Mouse (Mus musculus) neural tube, embryonic 15.5 days (tissue): ENCODE measurements around the gene B4galt2. TPM values are rescaled to one million over a fixed set of nuclear protein-coding genes. Genes with fewer than 3 reads are reported as not detected.
A peak's percentile ranks its signal among the peaks of the same experiment; 100 is the strongest.

ENCODE experiments used
- ATAC-seq: fragments of 200-750 bp; cut with Nextera tagmentation; 2 replicates; pipeline ENCODE4 v1.8.0; 2017; ENCODE audit warnings: mild to moderate bottlenecking, moderate TSS enrichment, moderate library complexity; ENCODE audit not compliant: low FRiP score
- H3K27ac ChIP-seq: fragments of 300-500 bp; sonication (generic); replicated peaks from 2 replicates; pipeline ENCODE4 v1.5.1; 2015; ENCODE audit warnings: mild to moderate bottlenecking, inconsistent platforms
- H3K27me3 ChIP-seq: fragments of 300-500 bp; sonication (generic); replicated peaks from 2 replicates; pipeline ENCODE4 v1.6.1; 2015; ENCODE audit warnings: inconsistent platforms
- H3K36me3 ChIP-seq: fragments of 300-500 bp; sonication (generic); 2 replicates; pipeline ENCODE4 v1.6.1; 2015; ENCODE audit warnings: inconsistent platforms
- H3K4me1 ChIP-seq: fragments of 300-500 bp; sonication (generic); 2 replicates; pipeline ENCODE4 v1.6.1; 2015; ENCODE audit warnings: inconsistent platforms
- H3K4me2 ChIP-seq: fragments of 300-500 bp; sonication (generic); 2 replicates; pipeline ENCODE4 v1.6.1; 2015; ENCODE audit warnings: inconsistent platforms, mild to moderate bottlenecking, moderate library complexity
- H3K4me3 ChIP-seq: fragments of 300-500 bp; sonication (generic); replicated peaks from 2 replicates; pipeline ENCODE4 v1.5.1; 2015; ENCODE audit warnings: mild to moderate bottlenecking, inconsistent platforms
- H3K9ac ChIP-seq: fragments of 300-500 bp; sonication (generic); replicated peaks from 2 replicates; pipeline ENCODE4 v1.6.1; 2015; ENCODE audit warnings: mild to moderate bottlenecking, inconsistent platforms
- H3K9me3 ChIP-seq: fragments of 300-500 bp; sonication (generic); replicated peaks from 2 replicates; pipeline ENCODE4 v1.6.1; 2016; ENCODE audit warnings: inconsistent platforms
- WGBS: fragments of 180-500 bp; shearing (Covaris S2); methylation state at CpG from one replicate; pipeline ENCODE4 v1.1.7; 2015; ENCODE audit warnings: mixed read lengths; 5-methylcytosine and 5-hydroxymethylcytosine counted together
- polyA plus RNA-seq: library from polyadenylated mRNA; unstranded; fragments of >200 nt; fragmentation: Nextera tagmentation; extraction: Ambion mirVana; gene quantifications from 2 replicates; pipeline ENCODE4 v1.2.1, GENCODE M21; 2015

The B4galt2 gene
- polyA plus RNA-seq, 1 experiment from 2014 or later: 58.6 TPM

- WGBS: 80% methylated on average over 6 of the region's 6 CpGs
- Histone ChIP-seq H3K4me1 (peaks cover 33% of the 10 kb centered on the region), H3K27me3 (no peaks in the 10 kb centered on the region), H3K9ac (no peak overlapping the region), H3K27ac (no peak overlapping the region), H3K4me3 (no peak overlapping the region), H3K9me3 (no peaks in the 10 kb centered on the region), H3K36me3 (no peaks in the 10 kb centered on the region), H3K4me2 (no peak overlapping the region)
- ATAC-seq: no peak
Measured at GRCm38 (mm10) chr4:117867000-117867399, 16.3 kb downstream of the B4galt2 start.

GRCm38 (mm10) chr4:117866083-117866482 lies 17.2 kb downstream of the B4galt2 start:
- peaks cover 33% of the 10 kb centered on the region for H3K4me1 ChIP-seq

GRCm38 (mm10) chr4:117862823-117863222 lies 20.5 kb downstream of the B4galt2 start:
- no peak overlapping the region for H3K27ac ChIP-seq
- WGBS: 31% methylated on average over 4 of the region's 4 CpGs
- peak; percentile 53 for ATAC-seq

More at GRCm38 (mm10) chr4:117866083-117866482, 17.2 kb downstream of the B4galt2 start:
- no peaks in the 10 kb centered on the region for H3K9me3 ChIP-seq
- 62% methylated on average over 9 of the region's 9 CpGs for whole genome bisulfite sequencing
- no peak overlapping the region for H3K9ac ChIP-seq
- H3K36me3 ChIP-seq: no peaks in the 10 kb centered on the region
- peak overlapping the region; percentile 45; the same call in 1 of the 2 replicates for H3K27ac ChIP-seq
- H3K27me3 ChIP-seq: no peaks in the 10 kb centered on the region
- H3K4me2 ChIP-seq: no peak overlapping the region
- ATAC-seq: no peak
- H3K4me3 ChIP-seq: no peak overlapping the region

GRCm38 (mm10) chr4:117860570-117860969 lies 22.7 kb downstream of the B4galt2 start:
- no peaks in the 10 kb centered on the region for H3K9me3 ChIP-seq
- no peak overlapping the region for H3K4me3 ChIP-seq
- H3K27me3 ChIP-seq: no peaks in the 10 kb centered on the region
- no peak overlapping the region for H3K9ac ChIP-seq
- H3K27ac ChIP-seq: no peak overlapping the region
- ATAC-seq: no peak
- peaks cover 14% of the 10 kb centered on the region; the same call in 1 of the 2 replicates for H3K4me1 ChIP-seq
- H3K36me3 ChIP-seq: no peaks in the 10 kb centered on the region
- WGBS: 83% methylated on average over 9 of the region's 9 CpGs
- H3K4me2 ChIP-seq: no peak overlapping the region

More at GRCm38 (mm10) chr4:117862823-117863222, 20.5 kb downstream of the B4galt2 start:
- Histone ChIP-seq H3K4me2 (no peak overlapping the region), H3K9ac (no peak overlapping the region), H3K9me3 (no peaks in the 10 kb centered on the region), H3K4me3 (no peak overlapping the region), H3K36me3 (no peaks in the 10 kb centered on the region), H3K27me3 (no peaks in the 10 kb centered on the region), H3K4me1 (peaks cover 27% of the 10 kb centered on the region; the same call in 1 of the 2 replicates)

- Histone ChIP-seq H3K36me3 (no peaks in the 10 kb centered on the region), H3K27me3 (no peaks in the 10 kb centered on the region), H3K27ac (no peak overlapping the region), H3K4me1 (peaks cover 12% of the 10 kb centered on the region; the same call in 1 of the 2 replicates), H3K9me3 (no peaks in the 10 kb centered on the region), H3K4me3 (no peak overlapping the region), H3K4me2 (no peak overlapping the region), H3K9ac (no peak overlapping the region)
- no peak for ATAC-seq
- 36% methylated on average over 3 of the region's 3 CpGs for WGBS
Measured at GRCm38 (mm10) chr4:117858794-117859193, 24.5 kb downstream of the B4galt2 start.

- H3K4me1 ChIP-seq: peaks cover 14% of the 10 kb centered on the region; the same call in 1 of the 2 replicates
- H3K9me3 ChIP-seq: no peaks in the 10 kb centered on the region
- whole genome bisulfite sequencing: 63% methylated on average over 9 of the region's 9 CpGs
- peak; percentile 46; the same call in 1 of the 2 replicates for ATAC-seq
- no peak overlapping the region for H3K9ac ChIP-seq
- H3K27me3 ChIP-seq: no peaks in the 10 kb centered on the region
- H3K4me3 ChIP-seq: no peak overlapping the region
- no peaks in the 10 kb centered on the region for H3K36me3 ChIP-seq
- H3K27ac ChIP-seq: peak overlapping the region; percentile 73
- no peak overlapping the region for H3K4me2 ChIP-seq
Measured at GRCm38 (mm10) chr4:117855146-117855545, 28.1 kb downstream of the B4galt2 start.

GRCm38 (mm10) chr4:117852152-117852868 lies 31.0 kb downstream of the B4galt2 start:
- H3K27ac ChIP-seq: no peak overlapping the region
- no peak overlapping the region for H3K4me3 ChIP-seq
- peaks cover 23% of the 10 kb centered on the region for H3K4me1 ChIP-seq
- no peaks in the 10 kb centered on the region for H3K9me3 ChIP-seq
- H3K36me3 ChIP-seq: no peaks in the 10 kb centered on the region
- H3K9ac ChIP-seq: no peak overlapping the region
- no peak for ATAC-seq
- 88% methylated on average over 10 of the region's 10 CpGs for WGBS
- H3K27me3 ChIP-seq: no peaks in the 10 kb centered on the region
- H3K4me2 ChIP-seq: no peak overlapping the region

GRCm38 (mm10) chr4:117850871-117851270 lies 32.4 kb downstream of the B4galt2 start:
- H3K9me3 ChIP-seq: no peaks in the 10 kb centered on the region
- H3K27ac ChIP-seq: no peak overlapping the region
- ATAC-seq: no peak
- H3K36me3 ChIP-seq: peaks cover 3% of the 10 kb centered on the region
- no peaks in the 10 kb centered on the region for H3K27me3 ChIP-seq
- H3K4me3 ChIP-seq: no peak overlapping the region
- peak overlapping the region; percentile 2; the same call in 1 of the 2 replicates for H3K4me2 ChIP-seq
- 81% methylated on average over 7 of the region's 7 CpGs for WGBS
- peaks cover 32% of the 10 kb centered on the region for H3K4me1 ChIP-seq
- no peak overlapping the region for H3K9ac ChIP-seq

GRCm38 (mm10) chr4:117850176-117850575 lies 33.1 kb downstream of the B4galt2 start:
- no peak for ATAC-seq
- H3K27me3 ChIP-seq: no peaks in the 10 kb centered on the region
- 72% methylated on average over 7 of the region's 7 CpGs for WGBS
- no peak overlapping the region for H3K4me3 ChIP-seq
- peak overlapping the region; percentile 68 for H3K27ac ChIP-seq
- peak overlapping the region; percentile 29; the same call in 1 of the 2 replicates for H3K4me2 ChIP-seq
- H3K36me3 ChIP-seq: peaks cover 5% of the 10 kb centered on the region
- no peak overlapping the region for H3K9ac ChIP-seq
- peaks cover 32% of the 10 kb centered on the region for H3K4me1 ChIP-seq
- no peaks in the 10 kb centered on the region for H3K9me3 ChIP-seq

GRCm38 (mm10) chr4:117849506-117849905 lies 33.8 kb downstream of the B4galt2 start:
- peak; percentile 73 for ATAC-seq
- Histone ChIP-seq H3K36me3 (peaks cover 5% of the 10 kb centered on the region), H3K9ac (no peak overlapping the region), H3K27ac (peak overlapping the region; percentile 69), H3K4me1 (peaks cover 32% of the 10 kb centered on the region), H3K4me2 (peak overlapping the region; percentile 29), H3K9me3 (no peaks in the 10 kb centered on the region), H3K27me3 (no peaks in the 10 kb centered on the region), H3K4me3 (0 out of 2 replicates have a peak overlapping the region, but pooled peaks have one; percentile 1)
- 22% methylated on average over 5 of the region's 5 CpGs for WGBS

- Histone ChIP-seq H3K4me2 (peak overlapping the region; percentile 29), H3K9me3 (no peaks in the 10 kb centered on the region), H3K27ac (peak overlapping the region; percentile 69), H3K4me3 (0 out of 2 replicates have a peak overlapping the region, but pooled peaks have one; percentile 1), H3K9ac (no peak overlapping the region), H3K36me3 (peaks cover 5% of the 10 kb centered on the region), H3K27me3 (no peaks in the 10 kb centered on the region), H3K4me1 (peaks cover 32% of the 10 kb centered on the region)
- ATAC-seq: peak; percentile 28; the same call in 1 of the 2 replicates
- 42% methylated on average over 17 of the region's 17 CpGs for WGBS
Measured at GRCm38 (mm10) chr4:117849063-117849462, 34.2 kb downstream of the B4galt2 start.

GRCm38 (mm10) chr4:117847011-117847410 lies 36.3 kb downstream of the B4galt2 start:
- Histone ChIP-seq H3K9ac (no peak overlapping the region), H3K4me2 (no peak overlapping the region), H3K9me3 (no peaks in the 10 kb centered on the region), H3K27me3 (no peaks in the 10 kb centered on the region), H3K27ac (peak overlapping the region; percentile 9; the same call in 1 of the 2 replicates), H3K4me1 (peaks cover 25% of the 10 kb centered on the region), H3K36me3 (peaks cover 5% of the 10 kb centered on the region), H3K4me3 (no peak overlapping the region)
- 17% methylated on average over 2 of the region's 2 CpGs for WGBS
- ATAC-seq: no peak
